ENCODE assay signal across 8 mouse cellular contexts in genomic region chr2:90847681-90848050, GRCm38 (mm10). TPM values are rescaled to one million over a fixed set of nuclear protein-coding genes. Genes with fewer than 3 reads are reported as not detected.
A peak's percentile ranks its signal among the peaks of the same experiment; 100 is the strongest.
DNase-seq lines count a peak whose midpoint lies in the region; ATAC-seq and TF ChIP-seq lines count a peak whose summit lies in the region.

No protein-coding gene starts in this region.

- H3K9me3 ChIP-seq in kidney, embryonic 15.5 days (replicated peaks): no peaks in the 10 kb centered on the region
- H3K9me3 ChIP-seq in hindbrain, embryonic 16.5 days (ENCODE audit: control insufficient read depth, low read length): no peaks in the 10 kb centered on the region
- no peaks in the 10 kb centered on the region for H3K9me3 ChIP-seq in midbrain, postnatal 0 days (ENCODE audit: low read length)

- H3K4me2 ChIP-seq in kidney, embryonic 15.5 days: peak overlapping the region; percentile 69
- peak overlapping the region; percentile 74 for H3K4me2 ChIP-seq in hindbrain, embryonic 16.5 days (ENCODE audit: low read length)
- H3K4me2 ChIP-seq in midbrain, postnatal 0 days (ENCODE audit: low read depth, low read length, poor library complexity, severe bottlenecking): peak overlapping the region; percentile 63

- ATAC-seq in kidney, embryonic 15.5 days (replicated peaks; ENCODE audit: low FRiP score): no peak
- no peak for ATAC-seq in hindbrain, embryonic 16.5 days
- no peak for ATAC-seq in midbrain, postnatal 0 days (ENCODE audit: low FRiP score)

- H3K36me3 ChIP-seq in kidney, embryonic 15.5 days: peaks cover 32% of the 10 kb centered on the region
- peaks cover 17% of the 10 kb centered on the region for H3K36me3 ChIP-seq in hindbrain, embryonic 16.5 days (ENCODE audit: control insufficient read depth, insufficient read depth, low read length)
- H3K36me3 ChIP-seq in midbrain, postnatal 0 days (ENCODE audit: insufficient read depth, low read length): peaks cover 8% of the 10 kb centered on the region; the same call in 1 of the 2 replicates

- H3K27ac ChIP-seq in kidney, embryonic 15.5 days: peak overlapping the region; percentile 88
- H3K27ac ChIP-seq in bone marrow, adult 2 months (ENCODE audit: control insufficient read depth, insufficient read depth, low read depth, low read length, poor library complexity): peak overlapping the region; percentile 74
- H3K27ac ChIP-seq in hindbrain, embryonic 16.5 days (ENCODE audit: low read depth, low read length): peak overlapping the region; percentile 95
- peak overlapping the region; percentile 97 for H3K27ac ChIP-seq in midbrain, postnatal 0 days (ENCODE audit: low read depth, low read length)

- peak overlapping the region; percentile 92 for H3K9ac ChIP-seq in kidney, embryonic 15.5 days
- H3K9ac ChIP-seq in hindbrain, embryonic 16.5 days (ENCODE audit: low read depth, low read length): peak overlapping the region; percentile 97
- H3K9ac ChIP-seq in midbrain, postnatal 0 days (replicated peaks; ENCODE audit: low read length, poor library complexity, severe bottlenecking): peak overlapping the region; percentile 92

- no peak for TF ChIP-seq CTCF in bone marrow, adult 2 months (IDR thresholded peaks at IDR 0.05; ENCODE audit: control insufficient read depth, insufficient read depth, low read length)
- no peak for TF ChIP-seq CTCF in midbrain, postnatal 0 days (IDR thresholded peaks at IDR 0.05)

- TF ChIP-seq POLR2A in bone marrow, adult 2 months (IDR thresholded peaks at IDR 0.05; ENCODE audit: borderline replicate concordance, control insufficient read depth, low read depth, low read length): no peak

- no peak for DNase-seq in kidney, postnatal 25 days
- peak; percentile 65 for DNase-seq in midbrain, postnatal 0 days (ENCODE audit: low spot score)
- no peak for DNase-seq in cerebellum, adult 9-11 months
- DNase-seq in kidney, postnatal 10 days: no peak
- DNase-seq in thymus, adult 18-20 months: no peak

- H3K4me1 ChIP-seq in kidney, embryonic 15.5 days: peaks cover 19% of the 10 kb centered on the region
- no peaks in the 10 kb centered on the region for H3K4me1 ChIP-seq in bone marrow, adult 2 months (ENCODE audit: control insufficient read depth, insufficient read depth, low read length)
- H3K4me1 ChIP-seq in hindbrain, embryonic 16.5 days (ENCODE audit: control insufficient read depth, insufficient read depth, low read depth, low read length): peaks cover 19% of the 10 kb centered on the region
- H3K4me1 ChIP-seq in midbrain, postnatal 0 days (ENCODE audit: insufficient read depth, low read length): 0 out of 2 replicates have a peak, but pooled peaks cover 7% of the 10 kb centered on the region

- WGBS in kidney, embryonic 15.5 days: under 1% methylated on average over 13 of the region's 13 CpGs
- under 1% methylated on average over 13 of the region's 13 CpGs for WGBS in bone marrow, adult 2 months
- under 1% methylated on average over 13 of the region's 13 CpGs for WGBS in hindbrain, embryonic 16.5 days
- WGBS in midbrain, postnatal 0 days: under 1% methylated on average over 13 of the region's 13 CpGs

- H3K27me3 ChIP-seq in kidney, embryonic 15.5 days: no peaks in the 10 kb centered on the region
- H3K27me3 ChIP-seq in hindbrain, embryonic 16.5 days (replicated peaks; ENCODE audit: control insufficient read depth, insufficient read depth, low read length): no peaks in the 10 kb centered on the region
- no peaks in the 10 kb centered on the region for H3K27me3 ChIP-seq in midbrain, postnatal 0 days (ENCODE audit: insufficient read depth, low read length)

- H3K4me3 ChIP-seq in kidney, embryonic 15.5 days (replicated peaks): peak overlapping the region; percentile 81
- H3K4me3 ChIP-seq in bone marrow, adult 2 months (replicated peaks; ENCODE audit: control insufficient read depth, low read depth, low read length): peak overlapping the region; percentile 96
- peak overlapping the region; percentile 94 for H3K4me3 ChIP-seq in hindbrain, embryonic 16.5 days (ENCODE audit: low read length)
- H3K4me3 ChIP-seq in midbrain, postnatal 0 days (ENCODE audit: low read depth, low read length): peak overlapping the region; percentile 87

RNA-seq across cellular contexts. Expression of gene Mtch2, which starts 0.7 kb away (rescaled TPM):
- 208 and 225 TPM in 2 replicates for polyA plus RNA-seq in kidney, embryonic 15.5 days (2015; fragmentation: Nextera tagmentation; extraction: Ambion mirVana)
- 37.8 and 113 TPM in 2 replicates for polyA plus RNA-seq in bone marrow, adult 2 months (2011; ENCODE audit: insufficient read depth, insufficient read length, low replicate concordance, missing spikeins)
- 256 and 257 TPM in 2 replicates for polyA plus RNA-seq in hindbrain, embryonic 16.5 days (2015; fragmentation: Nextera tagmentation; extraction: Ambion mirVana)
- 121 and 124 TPM in 2 replicates for total RNA-seq in midbrain, postnatal 0 days (2014; rRNA removed)
- polyA plus RNA-seq in midbrain, postnatal 0 days (2015; fragmentation: Nextera tagmentation; extraction: Ambion mirVana): 195 and 210 TPM in 2 replicates

RNA-seq across cellular contexts. Expression of gene C1qtnf4, which starts 38.0 kb away (rescaled TPM):
- 9.0 and 9.2 TPM in 2 replicates for polyA plus RNA-seq in kidney, embryonic 15.5 days (2015; fragmentation: Nextera tagmentation; extraction: Ambion mirVana)
- polyA plus RNA-seq in bone marrow, adult 2 months (2011; ENCODE audit: insufficient read depth, insufficient read length, low replicate concordance, missing spikeins): not detected in 2 replicates
- 19.8 and 26.6 TPM in 2 replicates for polyA plus RNA-seq in hindbrain, embryonic 16.5 days (2015; fragmentation: Nextera tagmentation; extraction: Ambion mirVana)
- 488 and 629 TPM in 2 replicates for total RNA-seq in midbrain, postnatal 0 days (2014; rRNA removed)
- polyA plus RNA-seq in midbrain, postnatal 0 days (2015; fragmentation: Nextera tagmentation; extraction: Ambion mirVana): 245 and 271 TPM in 2 replicates

RNA-seq across cellular contexts. Expression of gene Kbtbd4, which starts 56.9 kb away (rescaled TPM):
- 39.2 and 42.4 TPM in 2 replicates for polyA plus RNA-seq in kidney, embryonic 15.5 days (2015; fragmentation: Nextera tagmentation; extraction: Ambion mirVana)
- polyA plus RNA-seq in bone marrow, adult 2 months (2011; ENCODE audit: insufficient read depth, insufficient read length, low replicate concordance, missing spikeins): 3.9 and 8.2 TPM in 2 replicates
- 56.7 and 61.4 TPM in 2 replicates for polyA plus RNA-seq in hindbrain, embryonic 16.5 days (2015; fragmentation: Nextera tagmentation; extraction: Ambion mirVana)
- total RNA-seq in midbrain, postnatal 0 days (2014; rRNA removed): 47.7 and 50.5 TPM in 2 replicates
- 60.0 and 60.4 TPM in 2 replicates for polyA plus RNA-seq in midbrain, postnatal 0 days (2015; fragmentation: Nextera tagmentation; extraction: Ambion mirVana)

RNA-seq across cellular contexts. Expression of gene Ndufs3, which starts 57.0 kb away (rescaled TPM):
- 232 and 236 TPM in 2 replicates for polyA plus RNA-seq in kidney, embryonic 15.5 days (2015; fragmentation: Nextera tagmentation; extraction: Ambion mirVana)
- 50.8 and 57.6 TPM in 2 replicates for polyA plus RNA-seq in bone marrow, adult 2 months (2011; ENCODE audit: insufficient read depth, insufficient read length, low replicate concordance, missing spikeins)
- polyA plus RNA-seq in hindbrain, embryonic 16.5 days (2015; fragmentation: Nextera tagmentation; extraction: Ambion mirVana): 221 and 244 TPM in 2 replicates
- 158 and 196 TPM in 2 replicates for total RNA-seq in midbrain, postnatal 0 days (2014; rRNA removed)
- polyA plus RNA-seq in midbrain, postnatal 0 days (2015; fragmentation: Nextera tagmentation; extraction: Ambion mirVana): 251 and 258 TPM in 2 replicates
